Mouse (Mus musculus) cerebellum, adult 2 months (tissue): ENCODE results near the gene Actl10.

Experiments
- CTCF ChIP-seq: fragments of 200-500 bp; IDR thresholded peaks from 2 replicates; pipeline ENCODE4 v1.5.1; 2011; ENCODE audit warnings: low read depth, mild to moderate bottlenecking, control low read depth, low read length, moderate library complexity, borderline replicate concordance; ENCODE audit not compliant: insufficient read depth
- POLR2A ChIP-seq: fragments of 200-500 bp; IDR thresholded peaks from 2 replicates; pipeline ENCODE4 v1.6.1; 2011; ENCODE audit warnings: low read length, control low read depth, borderline replicate concordance; ENCODE audit not compliant: insufficient read depth

GRCm38 (mm10) chr2:154522334-154522733 lies 29.2 kb upstream of the Actl10 start:
- no peak for TF ChIP-seq CTCF
- no peak for TF ChIP-seq POLR2A
